Mouse (Mus musculus): ENCODE data around the gene Zfp992. TPM values are rescaled to one million over a fixed set of nuclear protein-coding genes. Genes with fewer than 3 reads are reported as not detected.
A peak's percentile ranks its signal among the peaks of the same experiment; 100 is the strongest.
"Not testable (repeated sequence)": the region's sequence is repeated elsewhere in the genome, so short reads cannot be mapped to it uniquely, and the experiment has no call there.

Zfp992 gene
- polyA plus RNA-seq, 1 experiment from 2014 or later: 1.0 TPM

- no peak for TF ChIP-seq CTCF (IDR thresholded peaks at IDR 0.05; ENCODE audit: low read depth)
- no peak for TF ChIP-seq EP300 (IDR thresholded peaks at IDR 0.05; ENCODE audit: low read depth)
- Histone ChIP-seq H3K4me2 (ENCODE audit: low read depth, low read length) (no peak overlapping the region), H3K9me3 (ENCODE audit: low read length) (peaks cover 47% of the 10 kb centered on the region), H3K27me3 (ENCODE audit: insufficient read depth, low read length) (no peaks in the 10 kb centered on the region), H3K27ac (ENCODE audit: low read depth) (no peak overlapping the region), H3K4me3 (ENCODE audit: low read depth, low read length) (no peak overlapping the region), H3K36me3 (replicated peaks; ENCODE audit: insufficient read depth, low read length) (no peaks in the 10 kb centered on the region), H3K4me1 (ENCODE audit: insufficient read depth) (no peaks in the 10 kb centered on the region), H3K9ac (replicated peaks) (no peak overlapping the region)
- 60% methylated on average over 1 of the region's 1 CpGs for WGBS (ENCODE audit: insufficient replicate concordance)
- no peak for DNase-seq
- ATAC-seq: no peak
These were observed 8.9 kb downstream of the Zfp992 start for GRCm38 (mm10) chr4:146457720-146458119.

GRCm38 (mm10) chr4:146459822-146460221 lies 11.0 kb downstream of the Zfp992 start:
- not testable (repeated sequence) for H3K9ac ChIP-seq (replicated peaks); H3K4me3 ChIP-seq (ENCODE audit: low read depth, low read length); ATAC-seq; H3K27ac ChIP-seq (ENCODE audit: low read depth); DNase-seq; H3K4me2 ChIP-seq (ENCODE audit: low read depth, low read length); H3K27me3 ChIP-seq (ENCODE audit: insufficient read depth, low read length); H3K36me3 ChIP-seq (replicated peaks; ENCODE audit: insufficient read depth, low read length); H3K4me1 ChIP-seq (ENCODE audit: insufficient read depth)
- 74% methylated on average over 5 of the region's 5 CpGs for WGBS (ENCODE audit: insufficient replicate concordance)
- peaks cover 37% of the 10 kb centered on the region for H3K9me3 ChIP-seq (ENCODE audit: low read length)

GRCm38 (mm10) chr4:146460685-146461084 lies 11.9 kb downstream of the Zfp992 start:
- H3K4me3 ChIP-seq (ENCODE audit: low read depth, low read length); H3K27me3 ChIP-seq (ENCODE audit: insufficient read depth, low read length); H3K36me3 ChIP-seq (replicated peaks; ENCODE audit: insufficient read depth, low read length); H3K4me2 ChIP-seq (ENCODE audit: low read depth, low read length); DNase-seq; H3K27ac ChIP-seq (ENCODE audit: low read depth); H3K9ac ChIP-seq (replicated peaks); H3K4me1 ChIP-seq (ENCODE audit: insufficient read depth); ATAC-seq: not testable (repeated sequence)
- H3K9me3 ChIP-seq (ENCODE audit: low read length): peaks cover 30% of the 10 kb centered on the region
- WGBS (ENCODE audit: insufficient replicate concordance): 70% methylated on average over 5 of the region's 5 CpGs

- not testable (repeated sequence) for H3K4me1 ChIP-seq (ENCODE audit: insufficient read depth); DNase-seq; H3K4me2 ChIP-seq (ENCODE audit: low read depth, low read length); H3K27ac ChIP-seq (ENCODE audit: low read depth); H3K36me3 ChIP-seq (replicated peaks; ENCODE audit: insufficient read depth, low read length); H3K9me3 ChIP-seq (ENCODE audit: low read length); ATAC-seq; H3K9ac ChIP-seq (replicated peaks); H3K27me3 ChIP-seq (ENCODE audit: insufficient read depth, low read length); H3K4me3 ChIP-seq (ENCODE audit: low read depth, low read length)
- 83% methylated on average over 17 of the region's 19 CpGs for WGBS (ENCODE audit: insufficient replicate concordance)
These were observed 15.0 kb downstream of the Zfp992 start for GRCm38 (mm10) chr4:146463649-146464351.

GRCm38 (mm10) chr4:146469984-146470383 lies 21.2 kb downstream of the Zfp992 start:
- H3K9ac ChIP-seq (replicated peaks); DNase-seq; H3K4me2 ChIP-seq (ENCODE audit: low read depth, low read length); H3K36me3 ChIP-seq (replicated peaks; ENCODE audit: insufficient read depth, low read length); H3K27ac ChIP-seq (ENCODE audit: low read depth); H3K4me3 ChIP-seq (ENCODE audit: low read depth, low read length); H3K9me3 ChIP-seq (ENCODE audit: low read length); H3K4me1 ChIP-seq (ENCODE audit: insufficient read depth); ATAC-seq; H3K27me3 ChIP-seq (ENCODE audit: insufficient read depth, low read length): not testable (repeated sequence)
- WGBS (ENCODE audit: insufficient replicate concordance): 90% methylated on average over 10 of the region's 12 CpGs

GRCm38 (mm10) chr4:146474181-146474580 lies 25.4 kb downstream of the Zfp992 start:
- peak; percentile 21; the same call in 1 of the 2 replicates for ATAC-seq
- H3K36me3 ChIP-seq (replicated peaks; ENCODE audit: insufficient read depth, low read length); DNase-seq; H3K4me2 ChIP-seq (ENCODE audit: low read depth, low read length); H3K4me3 ChIP-seq (ENCODE audit: low read depth, low read length); H3K27me3 ChIP-seq (ENCODE audit: insufficient read depth, low read length); H3K27ac ChIP-seq (ENCODE audit: low read depth); H3K9ac ChIP-seq (replicated peaks); H3K4me1 ChIP-seq (ENCODE audit: insufficient read depth): not testable (repeated sequence)
- H3K9me3 ChIP-seq (ENCODE audit: low read length): peaks cover 16% of the 10 kb centered on the region
- WGBS (ENCODE audit: insufficient replicate concordance): no CpG with 5 or more reads among the region's 1 CpGs

GRCm38 (mm10) chr4:146474716-146475676 lies 26.2 kb downstream of the Zfp992 start:
- ATAC-seq: peak; percentile 61
- H3K4me2 ChIP-seq (ENCODE audit: low read depth, low read length); H3K27me3 ChIP-seq (ENCODE audit: insufficient read depth, low read length); H3K27ac ChIP-seq (ENCODE audit: low read depth); H3K4me3 ChIP-seq (ENCODE audit: low read depth, low read length); H3K4me1 ChIP-seq (ENCODE audit: insufficient read depth); DNase-seq; H3K36me3 ChIP-seq (replicated peaks; ENCODE audit: insufficient read depth, low read length); H3K9ac ChIP-seq (replicated peaks): not testable (repeated sequence)
- H3K9me3 ChIP-seq (ENCODE audit: low read length): peaks cover 12% of the 10 kb centered on the region
- 60% methylated on average over 56 of the region's 94 CpGs for WGBS (ENCODE audit: insufficient replicate concordance)

- 90% methylated on average over 2 of the region's 2 CpGs for WGBS (ENCODE audit: insufficient replicate concordance)
- not testable (repeated sequence) for H3K4me1 ChIP-seq (ENCODE audit: insufficient read depth); DNase-seq; H3K27ac ChIP-seq (ENCODE audit: low read depth); H3K4me3 ChIP-seq (ENCODE audit: low read depth, low read length); H3K27me3 ChIP-seq (ENCODE audit: insufficient read depth, low read length); H3K9ac ChIP-seq (replicated peaks); H3K36me3 ChIP-seq (replicated peaks; ENCODE audit: insufficient read depth, low read length); H3K4me2 ChIP-seq (ENCODE audit: low read depth, low read length); ATAC-seq
- H3K9me3 ChIP-seq (ENCODE audit: low read length): peaks cover 17% of the 10 kb centered on the region
These were observed 27.4 kb downstream of the Zfp992 start for GRCm38 (mm10) chr4:146476260-146476659.

- H3K9ac ChIP-seq (replicated peaks); ATAC-seq; H3K36me3 ChIP-seq (replicated peaks; ENCODE audit: insufficient read depth, low read length); H3K4me2 ChIP-seq (ENCODE audit: low read depth, low read length); DNase-seq; H3K27me3 ChIP-seq (ENCODE audit: insufficient read depth, low read length); H3K4me1 ChIP-seq (ENCODE audit: insufficient read depth); H3K27ac ChIP-seq (ENCODE audit: low read depth); H3K4me3 ChIP-seq (ENCODE audit: low read depth, low read length): not testable (repeated sequence)
- H3K9me3 ChIP-seq (ENCODE audit: low read length): peaks cover 22% of the 10 kb centered on the region
- 65% methylated on average over 3 of the region's 3 CpGs for WGBS (ENCODE audit: insufficient replicate concordance)
These were observed 28.1 kb downstream of the Zfp992 start for GRCm38 (mm10) chr4:146476959-146477358.
